Mouse (Mus musculus) limb, embryonic 12.5 days (tissue): Measurements from ENCODE around the gene Rrbp1. TPM values are rescaled to one million over a fixed set of nuclear protein-coding genes. Genes with fewer than 3 reads are reported as not detected.
A peak's percentile ranks its signal among the peaks of the same experiment; 100 is the strongest.

Source experiments
- ATAC-seq: fragments of 200-750 bp; cut with Nextera tagmentation; 2 replicates; pipeline ENCODE4 v1.8.0; 2017; ENCODE audit warnings: low read depth, moderate TSS enrichment; ENCODE audit not compliant: insufficient number of reproducible peaks, insufficient read depth, low FRiP score, low TSS enrichment
- H3K27ac ChIP-seq: fragments of 300-500 bp; sonication (generic); 2 replicates; pipeline ENCODE4 v1.5.1; 2016; ENCODE audit warnings: mild to moderate bottlenecking, moderate library complexity
- H3K27me3 ChIP-seq: fragments of 300-500 bp; sonication (generic); 2 replicates; pipeline ENCODE4 v1.6.1; 2016; ENCODE audit warnings: mild to moderate bottlenecking, moderate library complexity
- H3K36me3 ChIP-seq: fragments of 300-500 bp; sonication (generic); 2 replicates; pipeline ENCODE4 v1.6.1; 2016; ENCODE audit warnings: mild to moderate bottlenecking, moderate library complexity
- H3K4me1 ChIP-seq: fragments of 300-500 bp; sonication (generic); replicated peaks from 2 replicates; pipeline ENCODE4 v1.6.1; 2016
- H3K4me2 ChIP-seq: fragments of 300-500 bp; sonication (generic); 2 replicates; pipeline ENCODE4 v1.6.1; 2016; ENCODE audit warnings: mild to moderate bottlenecking, moderate library complexity
- H3K4me3 ChIP-seq: fragments of 300-500 bp; sonication (generic); replicated peaks from 2 replicates; pipeline ENCODE4 v1.5.1; 2016; ENCODE audit warnings: mild to moderate bottlenecking
- H3K9ac ChIP-seq: fragments of 300-500 bp; sonication (generic); replicated peaks from 2 replicates; pipeline ENCODE4 v1.6.1; 2016; ENCODE audit warnings: mild to moderate bottlenecking, moderate library complexity
- H3K9me3 ChIP-seq: fragments of 300-500 bp; sonication (generic); 2 replicates; pipeline ENCODE4 v1.6.1; 2016; ENCODE audit warnings: mild to moderate bottlenecking, moderate library complexity
- WGBS: fragments of 180-500 bp; shearing (Covaris S2); methylation state at CpG from one replicate; pipeline ENCODE4 v1.1.7; 2016; 5-methylcytosine and 5-hydroxymethylcytosine counted together
- polyA plus RNA-seq: library from polyadenylated mRNA; unstranded; fragments of >200 nt; fragmentation: Nextera tagmentation; extraction: Ambion mirVana; gene quantifications from 2 replicates; pipeline ENCODE4 v1.2.1, GENCODE M21; 2016

Rrbp1 gene
- polyA plus RNA-seq, 1 experiment from 2014 or later, result 78.8 TPM

- Histone ChIP-seq H3K4me2 (no peak overlapping the region), H3K4me3 (no peak overlapping the region), H3K36me3 (peaks cover 42% of the 10 kb centered on the region), H3K27me3 (no peaks in the 10 kb centered on the region), H3K9ac (no peak overlapping the region), H3K4me1 (no peaks in the 10 kb centered on the region), H3K9me3 (no peaks in the 10 kb centered on the region), H3K27ac (no peak overlapping the region)
- WGBS, result 71% methylated on average over 2 of the region's 2 CpGs
- no peak for ATAC-seq
These were observed 73.2 kb downstream of the Rrbp1 start for GRCm38 (mm10) chr2:143937861-143938260.

- Histone ChIP-seq H3K27ac (no peak overlapping the region), H3K9me3 (no peaks in the 10 kb centered on the region), H3K36me3 (peaks cover 13% of the 10 kb centered on the region; the same call in 1 of the 2 replicates), H3K4me2 (no peak overlapping the region), H3K9ac (no peak overlapping the region), H3K4me3 (no peak overlapping the region), H3K27me3 (no peaks in the 10 kb centered on the region), H3K4me1 (peaks cover 5% of the 10 kb centered on the region)
- 93% methylated on average over 8 of the region's 8 CpGs for WGBS
- ATAC-seq, result no peak
These were observed 76.6 kb downstream of the Rrbp1 start for GRCm38 (mm10) chr2:143934439-143934838.

GRCm38 (mm10) chr2:143933516-143933915 lies 77.5 kb downstream of the Rrbp1 start:
- H3K9ac ChIP-seq, result no peak overlapping the region
- H3K4me1 ChIP-seq, result peaks cover 5% of the 10 kb centered on the region
- H3K4me2 ChIP-seq, result no peak overlapping the region
- H3K27me3 ChIP-seq, result no peaks in the 10 kb centered on the region
- H3K9me3 ChIP-seq, result no peaks in the 10 kb centered on the region
- 84% methylated on average over 5 of the region's 5 CpGs for WGBS
- no peak overlapping the region for H3K4me3 ChIP-seq
- ATAC-seq, result no peak
- H3K27ac ChIP-seq, result no peak overlapping the region
- H3K36me3 ChIP-seq, result peaks cover 4% of the 10 kb centered on the region; the same call in 1 of the 2 replicates

GRCm38 (mm10) chr2:143932340-143932873 lies 78.7 kb downstream of the Rrbp1 start:
- Histone ChIP-seq H3K27me3 (no peaks in the 10 kb centered on the region), H3K27ac (no peak overlapping the region; the same call in 1 of the 2 replicates), H3K36me3 (no peaks in the 10 kb centered on the region), H3K9me3 (no peaks in the 10 kb centered on the region), H3K4me1 (peaks cover 5% of the 10 kb centered on the region), H3K4me3 (no peak overlapping the region), H3K4me2 (no peak overlapping the region), H3K9ac (no peak overlapping the region)
- 76% methylated on average over 12 of the region's 12 CpGs for WGBS
- ATAC-seq, result peak; percentile 68; the same call in 1 of the 2 replicates

GRCm38 (mm10) chr2:143929607-143930311 lies 81.3 kb downstream of the Rrbp1 start:
- Histone ChIP-seq H3K4me2 (no peak overlapping the region), H3K27me3 (no peaks in the 10 kb centered on the region), H3K9me3 (no peaks in the 10 kb centered on the region), H3K4me1 (peaks cover 5% of the 10 kb centered on the region), H3K9ac (no peak overlapping the region), H3K4me3 (no peak overlapping the region), H3K27ac (no peak overlapping the region), H3K36me3 (no peaks in the 10 kb centered on the region)
- ATAC-seq, result no peak
- WGBS, result 73% methylated on average over 3 of the region's 3 CpGs

GRCm38 (mm10) chr2:143925826-143926225 lies 85.2 kb downstream of the Rrbp1 start:
- H3K27me3 ChIP-seq, result no peaks in the 10 kb centered on the region
- H3K9me3 ChIP-seq, result no peaks in the 10 kb centered on the region
- 94% methylated on average over 6 of the region's 6 CpGs for WGBS
- no peak for ATAC-seq
- no peaks in the 10 kb centered on the region for H3K36me3 ChIP-seq
- no peak overlapping the region for H3K27ac ChIP-seq
- H3K4me2 ChIP-seq, result no peak overlapping the region
- no peak overlapping the region for H3K9ac ChIP-seq
- H3K4me1 ChIP-seq, result no peaks in the 10 kb centered on the region; the same call in none of the 2 replicates
- no peak overlapping the region for H3K4me3 ChIP-seq

- Histone ChIP-seq H3K9ac (no peak overlapping the region), H3K27ac (no peak overlapping the region), H3K4me1 (no peaks in the 10 kb centered on the region; the same call in 1 of the 2 replicates), H3K4me2 (no peak overlapping the region), H3K36me3 (no peaks in the 10 kb centered on the region), H3K9me3 (no peaks in the 10 kb centered on the region), H3K4me3 (no peak overlapping the region), H3K27me3 (no peaks in the 10 kb centered on the region)
- 52% methylated on average over 7 of the region's 7 CpGs for WGBS
- no peak for ATAC-seq
These were observed 87.0 kb downstream of the Rrbp1 start for GRCm38 (mm10) chr2:143924085-143924484.

- Histone ChIP-seq H3K9ac (no peak overlapping the region), H3K4me1 (peaks cover 27% of the 10 kb centered on the region), H3K4me3 (no peak overlapping the region), H3K27ac (no peak overlapping the region), H3K4me2 (no peak overlapping the region), H3K27me3 (no peaks in the 10 kb centered on the region), H3K9me3 (no peaks in the 10 kb centered on the region), H3K36me3 (no peaks in the 10 kb centered on the region)
- ATAC-seq, result no peak
- 29% methylated on average over 4 of the region's 4 CpGs for WGBS
These were observed 92.1 kb downstream of the Rrbp1 start for GRCm38 (mm10) chr2:143918831-143919502.

GRCm38 (mm10) chr2:143917622-143918021 lies 93.4 kb downstream of the Rrbp1 start:
- Histone ChIP-seq H3K4me2 (peak overlapping the region; percentile 18; the same call in 1 of the 2 replicates), H3K36me3 (no peaks in the 10 kb centered on the region), H3K27me3 (no peaks in the 10 kb centered on the region), H3K4me1 (peaks cover 27% of the 10 kb centered on the region), H3K4me3 (no peak overlapping the region), H3K9ac (no peak overlapping the region), H3K9me3 (no peaks in the 10 kb centered on the region), H3K27ac (no peak overlapping the region)
- ATAC-seq, result no peak
- WGBS, result 72% methylated on average over 5 of the region's 5 CpGs

- Histone ChIP-seq H3K4me1 (peaks cover 27% of the 10 kb centered on the region), H3K4me3 (peak overlapping the region; percentile 74), H3K27ac (peak overlapping the region; percentile 99), H3K27me3 (no peaks in the 10 kb centered on the region), H3K9me3 (no peaks in the 10 kb centered on the region), H3K36me3 (no peaks in the 10 kb centered on the region), H3K9ac (peak overlapping the region; percentile 94), H3K4me2 (peak overlapping the region; percentile 70)
- WGBS, result 10% methylated on average over 5 of the region's 5 CpGs
- no peak for ATAC-seq
These were observed 94.8 kb downstream of the Rrbp1 start for GRCm38 (mm10) chr2:143916229-143916628.

GRCm38 (mm10) chr2:143915600-143916135 lies 95.4 kb downstream of the Rrbp1 start:
- no peaks in the 10 kb centered on the region for H3K36me3 ChIP-seq
- no peaks in the 10 kb centered on the region for H3K9me3 ChIP-seq
- peak overlapping the region; percentile 99 for H3K27ac ChIP-seq
- peak overlapping the region; percentile 74 for H3K4me3 ChIP-seq
- WGBS, result under 1% methylated on average over 32 of the region's 32 CpGs
- no peaks in the 10 kb centered on the region for H3K27me3 ChIP-seq
- no peak for ATAC-seq
- peaks cover 27% of the 10 kb centered on the region for H3K4me1 ChIP-seq
- peak overlapping the region; percentile 94 for H3K9ac ChIP-seq
- peak overlapping the region; percentile 70 for H3K4me2 ChIP-seq
